Mouse (Mus musculus) regulatory T cell (primary cell): ENCODE measurements at regions not wholly inside any gene's neighbourhood (a gene's known extent, or its start where the extent isn't known, plus 50 kb on each side); places are given as distances from the start of the nearest gene placed in this dataset.

Experiments
- in situ Hi-C: fragments of 300-600 bp; cut with MboI, MseI; formaldehyde crosslinking; loops from one replicate; pipeline ENCODE4 v1.15.1; 2025; ENCODE audit warnings: high pct_unique_total_duplicates

DNA sequence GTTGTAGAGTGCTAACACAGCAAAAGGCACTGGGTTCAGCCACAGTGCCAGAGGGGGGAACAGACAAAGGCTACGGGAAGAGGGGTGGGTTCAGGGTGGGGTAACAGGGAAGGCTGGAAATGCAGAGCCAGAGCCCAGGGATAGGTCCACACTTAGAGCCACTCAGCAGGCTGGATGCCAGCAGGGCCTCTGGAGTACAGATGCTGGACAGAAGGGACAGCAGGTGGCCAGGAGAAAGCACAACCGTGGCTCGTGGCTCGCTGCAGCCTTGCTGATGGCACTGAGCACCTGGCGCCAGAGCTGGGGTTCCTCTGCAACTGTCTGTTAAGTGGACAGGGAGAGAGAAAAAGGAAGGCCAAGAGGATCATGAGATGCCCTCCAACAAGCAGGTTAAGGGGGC is 174.2 kb downstream of the Mroh4 start:
- in situ Hi-C loops: no loop called here

DNA sequence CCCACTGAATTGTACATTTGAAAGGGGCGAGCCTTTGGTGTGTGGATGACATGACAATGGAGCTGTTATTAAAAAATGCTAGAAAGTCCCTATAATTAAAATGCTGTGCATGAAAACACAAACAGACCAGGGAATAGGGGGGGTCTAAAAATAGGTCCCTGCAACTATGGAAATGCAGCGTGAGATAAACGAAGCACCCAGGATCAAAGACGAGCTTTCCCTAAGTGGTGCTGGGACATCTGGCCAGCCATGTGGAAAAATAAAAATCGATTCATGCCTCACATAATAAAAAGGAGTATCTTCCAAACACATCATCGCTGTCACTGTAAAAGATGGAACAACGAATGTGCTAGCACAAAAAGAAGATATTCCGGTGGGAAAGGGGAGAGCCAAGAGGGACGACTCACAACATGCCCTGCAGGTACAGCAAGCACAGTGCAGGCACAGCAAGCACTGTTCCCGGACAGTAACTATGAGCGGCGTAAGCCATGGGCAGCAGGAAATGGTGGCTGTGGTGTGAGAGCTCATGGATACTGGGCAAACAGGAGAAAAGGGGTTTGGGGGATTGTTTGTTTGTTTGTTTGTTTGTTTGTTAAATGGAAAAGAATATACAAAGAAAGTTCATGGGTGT is 176.7 kb downstream of the Mroh4 start:
- in situ Hi-C loops: no loop called here

DNA sequence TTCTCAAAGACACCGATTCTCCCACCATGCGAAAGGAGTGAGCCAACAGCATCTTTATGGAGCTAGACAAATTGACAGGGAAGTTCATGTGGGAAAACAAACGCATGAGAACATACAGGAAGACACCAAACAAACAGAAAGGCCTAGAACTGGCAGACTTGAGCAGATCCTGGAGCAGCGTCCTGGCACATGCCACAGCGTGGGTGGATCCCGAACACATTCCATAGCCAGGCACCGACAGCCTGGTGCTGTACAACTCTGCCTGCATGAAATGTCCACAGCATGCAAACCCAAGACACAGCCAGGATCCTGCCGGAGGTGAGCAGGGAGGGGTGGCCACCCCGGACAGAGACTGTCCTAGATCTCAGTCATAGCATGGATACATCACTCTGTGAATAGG is 177.2 kb downstream of the Mroh4 start:
- in situ Hi-C loops: no loop called here

DNA sequence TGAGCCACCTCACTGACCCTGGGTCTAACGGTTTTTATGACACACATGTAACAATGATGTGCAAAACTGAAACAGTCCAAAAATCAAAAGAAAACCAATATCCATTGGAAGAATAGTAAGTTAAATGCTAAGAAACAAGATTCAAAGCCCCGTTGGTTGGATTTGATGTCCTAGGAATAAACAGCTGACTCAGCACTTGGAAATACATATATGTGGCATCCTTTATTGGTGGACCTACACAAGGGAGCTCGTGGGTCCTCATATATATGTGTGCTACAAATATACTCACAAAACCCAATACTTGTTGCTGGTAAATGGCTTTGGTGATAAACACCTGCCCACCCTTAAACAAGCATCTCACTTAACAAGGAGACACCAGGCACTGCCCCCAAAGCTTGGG is 178.2 kb downstream of the Mroh4 start:
- in situ Hi-C loops: no loop called here

DNA sequence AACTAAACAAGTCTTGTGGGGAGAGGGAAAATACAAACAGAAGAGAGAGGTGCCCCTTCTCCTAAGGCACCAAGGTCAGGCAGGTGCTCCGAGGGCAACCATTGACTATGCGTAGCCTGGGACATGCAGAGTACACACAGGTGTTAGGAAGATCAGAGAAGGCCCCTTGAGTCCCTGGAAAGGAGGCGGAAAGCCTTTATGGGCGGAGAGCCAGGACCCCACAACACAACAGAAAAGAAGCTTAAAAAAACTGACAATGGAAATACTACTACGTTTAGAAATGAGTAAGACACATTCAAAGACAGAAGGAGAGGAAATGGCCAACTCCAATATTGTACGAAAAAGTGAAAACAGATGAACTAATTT is 179.5 kb downstream of the Mroh4 start:
- in situ Hi-C loops: no loop called here

DNA sequence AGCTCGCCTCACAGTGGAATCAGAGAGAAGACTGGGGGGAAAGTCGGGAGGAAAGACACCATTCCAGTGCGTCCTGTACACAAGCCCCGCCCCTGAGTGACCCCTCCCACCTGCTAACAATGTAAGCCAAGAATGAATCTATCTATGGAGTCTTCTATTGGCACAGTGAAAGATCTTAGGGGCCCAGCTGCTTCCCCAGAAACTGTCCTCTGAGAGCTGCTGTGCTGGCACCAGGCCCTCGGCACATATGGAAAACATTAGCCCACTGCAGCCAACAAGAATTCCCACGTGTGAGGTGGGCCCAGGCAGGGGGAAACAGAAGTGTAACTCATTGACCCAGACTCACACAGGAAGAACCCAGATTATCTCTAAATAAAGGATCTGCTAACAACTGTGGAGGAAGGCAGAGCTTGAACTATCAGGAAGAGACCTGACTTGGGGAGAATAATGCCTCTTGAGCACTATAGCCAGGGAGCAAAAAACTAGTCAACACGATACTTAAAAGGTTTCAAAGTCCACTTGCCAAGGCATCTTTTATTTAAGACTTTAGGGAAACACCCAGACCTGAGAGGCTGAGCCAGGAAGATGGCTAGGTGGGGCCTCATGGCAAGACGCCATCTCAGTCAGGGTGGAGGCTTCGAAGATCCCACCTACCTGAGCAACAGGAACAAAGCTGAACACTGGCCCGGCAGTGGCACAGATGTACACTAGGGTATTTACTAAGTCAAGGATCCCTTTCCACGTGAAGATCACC is 180.1 kb downstream of the Mroh4 start:
- in situ Hi-C loops: no loop called here

DNA sequence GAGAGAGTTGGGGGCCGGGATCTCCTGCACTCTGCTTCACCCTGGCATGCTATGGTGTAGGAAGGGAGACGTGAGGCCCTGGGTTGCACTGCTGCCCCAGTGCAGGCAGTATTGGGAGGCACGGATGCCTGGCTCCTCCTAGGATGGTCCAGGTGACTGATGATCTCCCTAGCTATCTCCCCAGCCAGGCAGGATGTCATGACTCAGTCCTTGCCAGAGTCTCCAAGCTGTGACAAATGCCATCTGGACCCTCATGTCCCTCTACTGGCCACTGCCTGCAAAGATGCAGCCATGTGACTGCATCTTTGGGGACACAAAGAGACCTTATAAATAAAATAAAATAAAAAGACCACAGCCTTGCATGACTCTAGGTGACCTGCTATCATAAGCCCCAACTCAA is 181.6 kb downstream of the Mroh4 start:
- in situ Hi-C loops: no loop called here

DNA sequence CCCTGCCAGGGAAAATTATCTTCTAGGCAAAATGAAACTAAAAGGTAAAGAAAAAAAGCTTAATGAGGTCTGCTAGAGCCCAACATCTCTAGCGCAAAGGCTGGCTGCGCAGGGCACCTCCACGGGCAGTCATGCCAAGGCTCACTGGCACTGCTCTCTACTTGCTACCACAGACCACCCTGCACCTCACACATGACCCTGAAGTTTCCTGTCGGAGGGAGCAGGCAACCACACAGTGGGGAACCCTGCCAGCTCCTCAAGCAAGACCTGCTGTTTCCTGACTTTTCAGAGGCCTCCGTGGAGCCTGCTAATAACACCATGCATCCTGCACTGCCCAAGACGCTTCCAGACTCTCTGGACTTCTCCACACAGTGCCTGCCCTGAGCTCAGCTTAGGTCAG is 182.3 kb downstream of the Mroh4 start:
- in situ Hi-C loops: no loop called here

DNA sequence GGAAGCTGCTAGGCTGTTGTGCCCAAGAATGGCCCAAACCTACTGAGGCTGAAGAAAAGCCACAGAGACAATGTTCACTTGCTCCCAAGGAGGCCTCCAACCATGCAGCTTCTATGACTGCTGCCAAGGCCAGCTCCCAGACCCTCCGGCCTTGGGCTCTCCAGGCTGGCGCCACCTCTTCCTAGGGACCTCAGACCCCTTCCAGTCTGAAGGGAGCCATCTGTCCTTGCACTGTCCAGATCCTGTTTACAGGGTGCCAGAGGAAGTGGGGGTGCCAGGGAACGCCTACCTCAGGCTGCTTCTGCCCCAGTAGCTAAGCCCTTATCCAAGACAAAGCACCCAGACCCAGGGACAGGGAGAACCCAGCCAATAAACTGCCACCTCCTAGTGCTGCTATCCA is 183.7 kb downstream of the Mroh4 start:
- in situ Hi-C loops: no loop called here

DNA sequence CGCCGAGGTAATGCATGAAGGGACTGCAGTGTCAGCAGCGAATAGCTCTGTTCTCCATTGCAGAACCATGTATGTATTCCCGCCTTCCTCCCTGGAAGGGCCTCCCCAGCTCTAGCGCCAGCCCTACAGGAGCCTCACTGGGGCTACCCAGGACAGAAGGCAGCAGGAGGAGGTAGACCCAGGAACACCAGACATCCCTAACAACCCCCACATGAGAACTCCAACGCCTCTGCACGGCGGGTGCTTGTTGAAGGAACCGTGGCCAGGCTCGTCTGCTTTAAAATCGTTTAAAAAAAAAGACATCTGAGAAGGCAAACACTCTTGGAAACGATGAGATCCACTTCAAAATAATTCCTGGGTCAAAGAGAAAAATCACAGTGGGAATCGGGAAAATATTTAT is 194.3 kb downstream of the Mroh4 start:
- in situ Hi-C loops: no loop called here

DNA sequence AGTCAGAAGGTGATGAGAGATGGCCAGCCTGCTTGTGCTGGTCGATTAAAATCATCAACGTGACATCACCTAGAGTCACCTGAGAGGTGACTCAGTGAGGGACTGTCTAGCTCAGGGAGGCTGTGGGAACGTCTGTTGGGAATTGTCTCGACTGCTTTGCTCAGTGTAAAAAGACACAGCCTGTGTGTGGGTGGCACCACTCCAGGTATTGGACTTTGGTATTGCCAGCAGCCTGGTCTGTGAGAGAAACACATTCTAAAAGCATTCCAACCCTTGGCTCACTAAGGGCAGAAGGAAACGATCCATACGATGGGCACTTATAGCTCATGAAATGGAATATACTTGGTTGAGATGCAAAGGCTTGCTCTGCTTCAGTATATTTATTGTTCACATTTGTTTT is 209.2 kb downstream of the Mroh4 start:
- in situ Hi-C loops: no loop called here

DNA sequence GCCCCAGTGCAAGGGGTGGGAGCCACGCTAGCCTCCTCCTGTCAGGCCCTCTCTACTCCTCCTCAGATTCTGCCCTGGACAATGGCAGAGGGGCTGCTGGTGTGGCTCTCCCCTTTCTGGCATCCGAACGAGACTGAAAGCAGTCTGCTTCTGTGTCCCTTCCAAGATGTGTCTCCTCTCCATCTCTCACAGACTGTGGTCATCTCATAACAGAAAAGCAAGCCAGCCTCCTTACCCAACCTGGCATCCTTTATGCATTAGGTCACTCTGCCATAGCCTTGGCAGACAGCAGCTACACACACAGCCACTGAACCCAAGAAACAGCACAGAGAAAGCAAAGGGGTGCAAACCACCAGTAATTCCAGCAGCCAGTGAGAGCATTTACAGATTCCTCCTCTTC is 213.2 kb downstream of the Mroh4 start:
- in situ Hi-C loops: no loop called here

DNA sequence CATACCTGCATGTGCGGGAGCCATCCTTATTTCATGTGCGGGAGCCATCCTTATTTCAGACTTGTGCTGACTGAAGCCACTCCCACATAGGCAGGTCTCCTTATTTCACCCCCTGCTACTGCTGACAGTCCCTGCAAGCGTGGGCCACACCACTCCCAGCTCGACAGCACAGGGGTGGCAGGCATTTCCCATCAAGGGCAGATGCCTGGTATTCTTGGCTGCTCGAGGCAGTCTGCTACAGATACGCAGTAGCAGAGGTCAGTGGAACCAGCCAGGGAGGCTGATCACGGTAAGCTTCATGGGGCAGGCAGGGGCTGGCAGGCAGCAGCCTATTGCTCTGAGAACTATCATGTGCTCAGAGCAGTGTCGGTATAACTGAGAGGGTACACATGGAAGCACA is 215.6 kb downstream of the Mroh4 start:
- in situ Hi-C loops: no loop called here

DNA sequence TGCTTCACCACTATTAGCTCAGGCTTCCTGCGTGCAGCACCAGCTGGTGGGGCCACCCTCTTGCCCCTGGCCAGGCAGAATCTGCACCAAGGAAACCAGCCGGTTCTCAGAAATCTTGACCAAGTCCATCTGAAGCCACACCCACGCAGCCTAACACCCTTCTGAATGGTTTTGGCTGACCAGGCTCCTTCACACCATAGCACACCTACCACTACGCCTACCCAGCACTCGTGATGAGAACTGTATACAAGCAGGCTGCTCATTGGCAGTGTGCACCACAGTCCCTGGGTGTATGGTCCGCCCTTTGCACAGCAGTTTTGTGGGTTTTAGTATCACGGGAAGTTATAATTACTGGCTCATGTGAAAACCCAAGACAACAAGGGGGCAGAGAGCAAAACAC is 217.5 kb downstream of the Mroh4 start:
- in situ Hi-C loops: no loop called here

DNA sequence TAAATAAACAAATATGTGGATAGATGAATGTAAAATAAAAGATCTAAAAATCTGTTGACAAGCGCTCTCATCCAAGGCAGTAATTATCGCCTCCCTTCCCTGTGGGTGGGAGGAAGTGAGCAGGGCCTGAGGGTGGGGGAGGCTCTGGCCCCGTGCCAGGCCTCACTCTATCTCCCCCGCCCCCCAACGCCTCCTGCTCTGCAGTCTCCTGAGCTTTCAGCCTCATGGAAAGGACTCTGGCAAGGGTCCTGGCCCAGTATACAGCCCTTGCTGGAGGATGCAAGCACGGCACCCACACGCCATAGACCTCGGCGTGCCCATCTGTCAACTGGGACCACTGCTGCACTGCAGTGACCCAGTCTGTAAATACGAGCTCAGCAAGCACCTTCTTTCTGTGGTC is 222.9 kb downstream of the Mroh4 start:
- in situ Hi-C loops: no loop called here

DNA sequence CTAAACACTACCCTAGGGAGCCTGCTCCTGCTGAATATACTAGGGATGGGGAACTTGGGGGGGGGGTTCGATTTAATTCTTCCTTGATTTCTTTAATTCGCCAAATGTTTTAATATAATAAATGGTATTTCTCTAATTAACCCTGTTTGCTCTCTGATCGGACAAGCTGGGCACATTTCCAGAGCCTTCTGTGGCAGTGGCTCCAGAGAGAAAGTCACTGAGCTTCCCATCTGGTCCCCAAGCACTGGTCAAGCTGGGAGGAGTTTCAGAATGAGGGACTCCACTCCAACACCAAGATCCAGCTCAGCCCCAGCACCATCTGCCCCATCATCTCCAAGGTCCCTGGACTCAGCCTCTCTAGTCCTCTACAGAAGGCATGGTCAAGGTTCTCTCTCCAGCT is 223.9 kb downstream of the Mroh4 start:
- in situ Hi-C loops: no loop called here

DNA sequence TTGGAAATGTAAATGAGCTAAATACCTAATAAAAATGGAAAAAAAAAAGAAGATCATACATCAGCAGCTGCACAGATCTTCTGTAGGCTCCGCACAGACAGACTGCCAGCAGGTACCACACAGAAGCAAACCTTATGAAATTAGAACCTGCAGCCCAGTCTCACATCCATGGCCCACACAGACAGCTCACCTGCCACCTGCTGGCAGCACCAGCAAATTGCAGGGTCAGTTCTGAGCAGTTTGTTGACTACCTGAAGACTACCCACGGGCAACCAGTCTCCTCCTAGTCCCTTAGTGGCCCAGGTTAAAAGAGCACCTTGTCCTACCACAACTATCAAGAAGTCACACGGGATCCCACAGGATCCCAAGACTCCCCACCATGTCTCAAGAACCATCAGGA is 225.1 kb downstream of the Mroh4 start:
- in situ Hi-C loops: no loop called here

DNA sequence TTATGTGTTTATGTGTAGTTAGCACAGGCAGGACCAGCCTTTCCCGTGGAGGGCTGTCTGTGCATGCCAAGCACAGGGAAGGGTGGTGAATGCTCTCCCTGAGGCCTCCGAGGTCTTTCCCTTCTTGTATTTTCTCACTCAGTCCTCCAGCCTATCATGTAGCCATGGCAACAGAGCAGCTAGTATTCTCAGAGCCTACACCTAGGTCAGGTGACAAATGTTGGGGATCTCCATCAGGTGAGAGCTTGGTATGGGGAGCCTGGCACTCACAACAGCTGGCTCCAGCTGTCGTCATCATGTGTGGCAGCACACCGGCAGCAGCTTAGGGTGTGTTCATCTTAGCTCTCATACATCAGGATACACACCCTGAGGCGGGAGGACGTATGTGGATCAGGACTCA is 231.3 kb downstream of the Mroh4 start:
- in situ Hi-C loops: no loop called here

DNA sequence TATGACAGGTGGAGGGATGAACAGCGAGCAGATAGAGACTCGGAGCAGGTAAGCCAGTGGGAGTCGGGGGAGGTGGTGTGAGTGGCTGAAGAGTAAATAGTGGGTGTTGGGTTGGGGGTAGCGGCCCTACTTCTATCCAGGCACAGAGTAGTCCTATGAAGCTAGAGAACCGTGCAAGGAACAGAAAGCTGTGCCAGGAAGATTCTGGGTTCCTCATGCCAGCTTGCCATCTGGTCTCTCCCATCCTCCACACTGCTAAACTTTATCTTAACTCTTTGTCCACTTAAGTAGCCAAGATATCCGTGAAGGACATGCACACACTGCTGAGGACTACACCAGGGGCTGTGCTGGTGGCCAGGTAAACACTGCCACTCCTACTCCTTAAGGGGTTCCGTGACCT is 234.9 kb downstream of the Mroh4 start:
- in situ Hi-C loops: no loop called here

DNA sequence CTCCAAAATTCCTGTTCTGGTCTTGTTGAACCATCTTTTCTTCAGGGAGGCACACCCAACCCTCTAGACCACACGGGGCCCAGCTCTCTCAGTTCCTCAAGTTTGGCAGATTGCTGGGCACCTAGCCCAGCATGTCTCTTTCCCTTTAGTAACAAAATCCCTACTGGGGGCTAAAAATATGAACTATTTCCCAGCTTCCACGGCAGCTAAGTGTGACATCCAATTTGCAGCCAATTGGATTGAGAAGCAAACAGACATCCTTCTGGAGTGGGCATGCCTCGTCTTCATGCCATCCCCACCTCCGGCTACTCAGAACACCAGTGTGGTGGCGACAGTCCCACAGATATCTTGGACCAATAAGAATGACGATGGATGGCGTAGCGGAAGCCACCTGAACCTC is 240.1 kb downstream of the Mroh4 start:
- in situ Hi-C loops: no loop called here

DNA sequence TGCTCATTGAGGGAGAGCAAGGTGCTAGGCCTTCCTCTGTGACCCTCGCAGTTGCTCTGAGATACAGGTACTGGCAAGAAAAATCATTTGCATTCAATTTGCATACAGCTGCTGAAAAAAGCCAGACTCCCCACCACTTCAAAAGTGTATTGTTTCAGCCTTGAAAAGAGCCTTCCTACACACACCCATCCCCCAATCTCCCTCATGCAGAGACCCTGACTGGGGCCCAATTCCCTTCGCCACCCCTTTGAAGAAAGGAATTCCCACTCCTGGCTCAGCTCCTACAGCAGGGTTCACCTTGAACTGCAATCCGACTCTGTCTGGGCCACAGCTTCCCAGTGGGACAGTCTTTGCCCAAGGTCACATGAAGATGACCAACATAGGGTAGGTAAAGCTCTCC is 248.6 kb downstream of the Mroh4 start:
- in situ Hi-C loops: no loop called here

DNA sequence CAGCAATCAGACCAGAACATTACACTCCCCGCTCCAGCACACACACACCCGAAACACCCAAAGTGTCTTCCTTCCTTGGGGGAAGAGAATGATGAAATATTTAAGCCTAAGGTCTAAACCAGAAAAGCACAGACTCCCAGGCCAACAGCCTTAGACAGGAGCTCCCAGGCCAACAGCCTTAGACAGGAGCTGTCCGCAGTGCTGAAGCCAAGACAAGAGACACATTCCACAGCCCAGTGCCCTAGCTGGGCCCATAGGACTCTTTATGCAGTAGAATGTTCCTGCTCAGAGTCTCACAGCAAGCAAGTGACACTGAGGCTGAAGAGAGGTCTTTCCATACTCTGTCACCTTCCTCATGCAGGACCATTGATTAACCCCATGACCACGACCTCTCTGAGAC is 253.6 kb downstream of the Mroh4 start:
- in situ Hi-C loops: loop anchor here (5.0 kb wide), 1 partner anchor 1675 kb away; no protein-coding TSS in a partner anchor

DNA sequence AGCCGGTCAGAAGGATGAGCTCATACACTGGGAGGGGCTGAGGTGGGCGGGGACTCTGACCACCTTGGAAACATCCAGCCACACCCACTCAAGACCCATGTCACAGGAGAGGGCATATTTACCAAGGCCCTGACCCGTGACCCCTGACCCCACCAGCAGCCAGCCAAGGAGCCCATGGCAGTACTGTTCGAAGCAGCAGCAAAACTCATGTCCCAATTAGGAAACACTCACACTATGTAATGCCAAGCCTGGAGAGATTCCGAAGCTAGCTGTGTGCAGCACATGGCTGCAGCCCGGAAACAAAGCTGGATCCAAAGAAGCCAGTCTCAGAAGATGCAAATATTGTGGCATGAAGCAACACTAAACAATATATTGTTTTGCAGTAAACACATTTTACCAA is 256.8 kb downstream of the Mroh4 start:
- in situ Hi-C loops: no loop called here

DNA sequence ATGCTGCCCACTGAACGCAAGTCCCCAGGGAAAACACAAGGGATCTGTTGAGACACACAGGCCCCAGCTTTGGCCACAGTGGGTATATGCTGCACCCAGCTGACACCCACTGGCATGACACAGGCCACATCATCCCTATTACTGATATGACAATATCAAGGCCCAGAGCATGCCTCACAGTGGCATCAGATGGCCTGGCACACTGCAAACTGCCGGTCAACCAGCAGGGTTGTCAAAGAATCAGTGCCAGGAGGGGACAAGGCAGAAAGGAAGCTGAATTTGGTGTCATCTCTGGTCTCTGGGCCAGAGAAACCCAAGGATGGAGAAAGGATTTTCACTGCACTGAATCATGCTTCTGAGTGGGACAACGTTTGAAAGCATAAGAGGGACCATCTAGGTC is 266.7 kb downstream of the Mroh4 start:
- in situ Hi-C loops: no loop called here
